Mouse (Mus musculus): Measurements from ENCODE around the gene Tnfaip1. TPM values are rescaled to one million over a fixed set of nuclear protein-coding genes. Genes with fewer than 3 reads are reported as not detected.

Tnfaip1 gene
- total and polyA plus RNA-seq, 3 experiments = 19.5 to 44.9 (median 24.6) TPM

- peak; percentile 85; the same call in 1 of the 2 replicates for TF ChIP-seq MYC (IDR thresholded peaks at IDR 0.05; ENCODE audit: low read depth, low read length)
These were observed 14.3 kb upstream of the Tnfaip1 start, which contains the start of gene Tmem97 (continued) for GRCm38 (mm10) chr11:78550168-78551058.

GRCm38 (mm10) chr11:78549491-78549987 lies 13.4 kb upstream of the Tnfaip1 start:
- dilution Hi-C loops (cut with MboI; ENCODE audit: extremely low pct_ligation_motif_present, extremely low pct_unique_long_range_greater_than_20kb, low sequenced_read_pairs) = no loop called here
- H3K27me3 ChIP-seq (replicated peaks) = no peaks in the 10 kb centered on the region
- DNase-seq (ENCODE audit: extremely low read depth) = no peak
- peak overlapping the region; percentile 94 for H3K4me2 ChIP-seq (ENCODE audit: insufficient read depth, low read depth, poor library complexity, severe bottlenecking)
- no peak overlapping the region for H3K27ac ChIP-seq (ENCODE audit: insufficient read depth, low read depth)
- H3K9me3 ChIP-seq (replicated peaks; ENCODE audit: low read length) = peaks cover 14% of the 10 kb centered on the region
- H3K4me3 ChIP-seq (replicated peaks in 1 of 3; ENCODE audit: low read depth in 2 of 3, low read length in 2 of 3, poor library complexity in 1 of 3) = peak overlapping the region; percentile 60 to 86 (median 83)
- 0 out of 2 replicates have a peak, but pooled peaks have one; percentile 6 for TF ChIP-seq CHD1 (IDR thresholded peaks at IDR 0.05; ENCODE audit: low read depth, low read length)
- no peak for TF ChIP-seq ELF1 (IDR thresholded peaks at IDR 0.05; ENCODE audit: low read depth, low read length)
- 0 out of 2 replicates have a peak, but pooled peaks have one; percentile 9 for TF ChIP-seq MYC (IDR thresholded peaks at IDR 0.05; ENCODE audit: low read depth, low read length)
- 0 out of 2 replicates have a peak, but pooled peaks have one; percentile 5 for TF ChIP-seq E2F4 (IDR thresholded peaks at IDR 0.05; ENCODE audit: insufficient replicate concordance, low read depth, low read length)
- peaks cover 3 to 24% of the 10 kb centered on the region in 2 experiments for H3K36me3 ChIP-seq (replicated peaks in 1 of 2; ENCODE audit: control insufficient read depth in 1 of 2, insufficient read depth in 1 of 2, low read length in 1 of 2)
- H3K4me1 ChIP-seq (ENCODE audit: control insufficient read depth in 1 of 2, insufficient read depth in 2 of 2) = peaks cover 10 to 45% of the 10 kb centered on the region in 2 experiments
- peak overlapping the region; percentile 58 for H3K9ac ChIP-seq (ENCODE audit: insufficient read depth, low read depth)
- peaks cover 55% of the 10 kb centered on the region for H3K79me2 ChIP-seq (replicated peaks; ENCODE audit: control insufficient read depth, extremely low read depth, insufficient read depth, poor library complexity, severe bottlenecking)
- in situ Hi-C loops (cut with MboI; ENCODE audit: low pct_ligation_motif_present, low pct_unique_long_range_greater_than_20kb, low sequenced_read_pairs) = no loop called here

- DNase-seq (ENCODE audit: extremely low read depth) = no peak
- peaks cover 72% of the 10 kb centered on the region for H3K79me2 ChIP-seq (replicated peaks; ENCODE audit: control insufficient read depth, extremely low read depth, insufficient read depth, poor library complexity, severe bottlenecking)
- peak overlapping the region in 1 of 3 experiments; percentile 60 for H3K4me3 ChIP-seq (replicated peaks in 1 of 3; ENCODE audit: low read depth in 2 of 3, low read length in 2 of 3, poor library complexity in 1 of 3)
- TF ChIP-seq ZMIZ1 (IDR thresholded peaks at IDR 0.05; ENCODE audit: low read depth, low read length) (0 out of 2 replicates have a peak, but pooled peaks have one; percentile 28), MAFK (IDR thresholded peaks at IDR 0.05; ENCODE audit: insufficient replicate concordance, low read length) (0 out of 2 replicates have a peak, but pooled peaks have one; percentile 12), HCFC1 (IDR thresholded peaks at IDR 0.05; ENCODE audit: low read depth, low read length) (no peak), MYC (IDR thresholded peaks at IDR 0.05; ENCODE audit: low read depth, low read length) (0 out of 2 replicates have a peak, but pooled peaks have one; percentile 22), GABPA (IDR thresholded peaks at IDR 0.05; ENCODE audit: insufficient replicate concordance, low read depth, low read length) (no peak)
- H3K4me2 ChIP-seq (ENCODE audit: insufficient read depth, low read depth, poor library complexity, severe bottlenecking) = peak overlapping the region; percentile 94
- dilution Hi-C loops (cut with MboI; ENCODE audit: extremely low pct_ligation_motif_present, extremely low pct_unique_long_range_greater_than_20kb, low sequenced_read_pairs) = no loop called here
- peak overlapping the region; percentile 58 for H3K9ac ChIP-seq (ENCODE audit: insufficient read depth, low read depth)
- H3K27ac ChIP-seq (ENCODE audit: insufficient read depth, low read depth) = peak overlapping the region; percentile 5; the same call in 1 of the 2 replicates
- peaks cover 10 to 52% of the 10 kb centered on the region in 2 experiments for H3K4me1 ChIP-seq (ENCODE audit: control insufficient read depth in 1 of 2, insufficient read depth in 2 of 2)
- H3K27me3 ChIP-seq (replicated peaks) = no peaks in the 10 kb centered on the region
- peaks cover 9% of the 10 kb centered on the region for H3K9me3 ChIP-seq (replicated peaks; ENCODE audit: low read length)
- in situ Hi-C loops (cut with MboI; ENCODE audit: low pct_ligation_motif_present, low pct_unique_long_range_greater_than_20kb, low sequenced_read_pairs) = no loop called here
- H3K36me3 ChIP-seq (replicated peaks in 1 of 2; ENCODE audit: control insufficient read depth in 1 of 2, insufficient read depth in 1 of 2, low read length in 1 of 2) = peaks cover 13 to 39% of the 10 kb centered on the region in 2 experiments
These were observed 11.8 kb upstream of the Tnfaip1 start for GRCm38 (mm10) chr11:78547718-78548460.
